Mouse (Mus musculus): ENCODE results near the gene Rpl9-ps1.

The Rpl9-ps1 gene

GRCm38 (mm10) chr11:83645521-83645920, at the start of gene Rpl9-ps1:
Gene Rpl9-ps1, minus strand, starts transcription at chr11:83645621.
- no peak for DNase-seq

DNA sequence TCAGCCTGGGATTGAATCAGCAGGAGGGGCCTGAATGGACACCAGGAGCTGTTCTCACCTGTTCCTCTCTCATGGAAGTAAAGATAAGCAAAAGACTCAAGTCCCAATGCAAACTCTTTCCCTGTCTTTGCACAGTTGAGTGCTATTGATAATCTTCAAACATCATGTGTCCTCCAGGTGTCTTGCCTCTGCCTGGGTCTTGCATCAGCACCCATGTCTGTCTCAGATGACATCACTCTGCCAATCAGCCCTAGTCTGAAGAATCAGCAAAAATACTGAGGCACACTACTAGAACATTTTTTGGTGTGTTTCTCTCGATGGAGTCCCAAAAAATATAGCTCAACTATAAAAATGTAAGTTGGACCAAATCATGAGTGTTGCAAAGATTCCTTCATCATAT, 46.6 kb upstream of the Rpl9-ps1 start:
- DNase-seq = no peak

DNA sequence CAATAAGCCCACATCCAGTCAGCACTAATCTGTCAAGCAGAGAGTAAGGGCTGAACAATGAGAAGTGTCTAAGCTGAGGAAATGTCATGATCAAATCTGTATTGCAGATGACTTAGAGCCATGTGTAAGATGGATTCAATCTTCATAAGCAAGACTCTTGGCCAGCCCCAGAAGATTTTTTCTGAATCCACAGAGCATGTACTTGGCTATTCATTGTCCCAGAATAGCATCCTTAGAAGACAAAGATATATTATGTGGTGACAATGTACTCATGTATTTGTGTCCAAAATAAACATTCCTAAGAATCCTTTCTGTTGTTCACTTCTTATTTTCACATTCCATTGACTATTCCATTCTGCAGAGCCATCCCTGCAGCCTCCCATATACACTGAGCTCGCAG, 44.5 kb upstream of the Rpl9-ps1 start:
- DNase-seq = no peak

- DNase-seq = no peak
Observed at GRCm38 (mm10) chr11:83675665-83676064, 30.2 kb upstream of the Rpl9-ps1 start.

- no peak for DNase-seq
Observed at GRCm38 (mm10) chr11:83671743-83672142, 26.3 kb upstream of the Rpl9-ps1 start.

- no peak for DNase-seq
Observed at GRCm38 (mm10) chr11:83663532-83663931, 18.1 kb upstream of the Rpl9-ps1 start.

GRCm38 (mm10) chr11:83662204-83662603, 16.8 kb upstream of the Rpl9-ps1 start, which contains the start of gene Ccl4:
Gene Ccl4, plus strand, starts transcription at chr11:83662584.
- DNase-seq = no peak

GRCm38 (mm10) chr11:83658797-83659196, 13.4 kb upstream of the Rpl9-ps1 start:
- no peak for DNase-seq

GRCm38 (mm10) chr11:83657508-83657907, 12.1 kb upstream of the Rpl9-ps1 start:
- no peak for DNase-seq

- no peak for DNase-seq
Observed at GRCm38 (mm10) chr11:83654606-83655005, 9.2 kb upstream of the Rpl9-ps1 start.

DNA sequence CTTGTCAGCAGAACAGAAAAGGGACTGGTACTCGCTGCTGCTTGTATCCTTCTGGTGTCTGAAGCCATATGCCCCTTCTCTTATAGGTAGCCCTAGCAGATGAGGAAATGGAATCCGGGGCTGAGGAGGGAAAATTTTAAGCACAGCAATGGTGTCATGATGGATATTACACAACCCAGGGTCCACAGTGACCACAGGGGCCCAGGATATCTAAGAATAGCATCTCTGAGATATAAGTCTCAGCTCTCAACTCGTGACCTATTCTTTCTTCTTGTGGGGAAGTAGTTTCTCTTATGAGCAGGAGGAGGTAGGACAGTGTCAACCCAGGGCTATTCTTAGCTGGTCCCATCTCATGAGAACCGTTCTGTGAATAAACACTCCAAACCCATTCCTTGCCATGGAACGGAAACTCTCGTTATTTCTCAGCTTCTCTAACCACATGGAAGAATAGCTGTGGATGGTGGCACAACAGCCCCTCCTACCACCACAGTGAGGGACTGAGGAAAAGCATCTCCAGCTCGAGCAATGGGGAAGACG, 4.0 kb upstream of the Rpl9-ps1 start, which contains the start of gene Ccl3:
Gene Ccl3, minus strand, starts transcription at position 51 of the 537 bp plus-strand sequence.
- no peak for DNase-seq

DNA sequence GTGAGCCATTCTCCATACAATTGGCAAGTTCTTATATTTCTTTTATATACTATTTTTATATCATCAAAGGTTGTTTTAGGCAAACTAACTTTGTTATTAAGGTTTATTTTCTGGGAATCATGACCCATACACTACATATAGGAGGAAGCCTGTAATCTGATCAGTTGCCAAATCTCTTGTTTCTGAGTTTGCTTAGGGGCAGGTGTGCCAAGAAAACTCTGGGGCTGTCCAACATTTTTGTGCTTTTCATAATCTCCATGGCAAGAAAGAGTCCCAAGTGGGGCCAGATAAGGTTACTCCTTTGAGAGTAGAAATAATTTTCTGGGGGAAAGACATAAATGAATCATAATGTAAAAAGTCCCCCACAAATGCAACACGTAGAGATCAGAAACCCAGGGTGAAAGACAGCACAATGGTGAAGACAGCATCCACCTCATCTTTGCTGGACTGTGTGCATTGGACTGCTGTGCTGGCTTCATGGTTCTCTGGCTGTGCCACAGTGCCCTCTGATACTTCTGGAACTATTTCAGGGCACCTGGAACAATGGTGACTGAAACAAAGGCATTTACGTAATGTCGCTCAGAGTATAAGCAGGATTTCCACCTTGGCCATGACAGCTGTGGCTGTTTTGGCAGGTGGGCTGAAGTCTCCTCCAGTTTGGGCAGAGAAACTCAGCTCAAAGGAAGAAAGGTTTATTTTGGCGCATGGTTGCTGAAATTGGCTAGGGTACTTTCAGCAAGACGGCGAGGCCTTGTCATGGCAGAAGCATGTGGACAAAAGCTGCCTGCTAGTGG, 1.1 kb upstream of the Rpl9-ps1 start:
- DNase-seq = no peak

DNA sequence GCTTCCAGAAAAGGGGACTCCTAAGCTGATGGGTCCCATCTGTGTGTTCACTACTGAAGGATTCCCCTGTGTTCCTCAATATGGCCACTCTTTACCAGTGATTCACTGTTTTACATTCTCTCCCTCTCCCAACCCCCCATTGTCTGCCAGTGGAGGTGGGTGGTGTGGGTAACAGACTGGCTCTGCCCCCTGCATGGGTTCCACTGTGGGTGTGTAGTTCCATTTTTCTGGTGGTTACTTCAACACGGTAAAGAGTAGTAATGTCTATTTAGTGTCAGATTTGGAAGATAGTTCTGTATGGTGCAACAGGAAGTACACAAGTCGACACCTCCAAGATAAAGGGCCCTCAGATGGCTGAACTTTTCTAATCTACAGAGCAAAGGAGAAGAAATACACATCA, 4.2 kb downstream of the Rpl9-ps1 start:
- no peak for DNase-seq

DNA sequence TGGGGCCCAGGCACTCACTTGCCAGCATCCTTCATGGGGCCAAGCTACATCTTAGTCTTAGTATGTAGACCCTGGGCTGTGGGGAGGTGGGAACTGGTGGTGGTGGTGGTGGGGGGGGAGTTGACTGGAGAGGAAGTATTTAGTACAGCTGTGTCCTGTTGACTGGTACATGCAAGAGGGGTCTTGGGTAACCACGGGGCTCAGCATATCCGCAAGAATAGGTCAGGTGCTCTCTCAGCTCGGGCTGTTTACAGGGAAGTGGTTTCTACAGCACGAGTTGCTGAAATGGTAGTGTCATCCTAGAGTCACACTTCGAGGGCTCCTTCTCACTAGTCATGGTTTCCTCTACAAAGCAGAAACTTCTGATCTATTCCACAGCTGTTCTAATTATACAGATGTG, 5.3 kb downstream of the Rpl9-ps1 start:
- no peak for DNase-seq

- DNase-seq = no peak
Observed at GRCm38 (mm10) chr11:83639533-83639932, 5.9 kb downstream of the Rpl9-ps1 start.

DNA sequence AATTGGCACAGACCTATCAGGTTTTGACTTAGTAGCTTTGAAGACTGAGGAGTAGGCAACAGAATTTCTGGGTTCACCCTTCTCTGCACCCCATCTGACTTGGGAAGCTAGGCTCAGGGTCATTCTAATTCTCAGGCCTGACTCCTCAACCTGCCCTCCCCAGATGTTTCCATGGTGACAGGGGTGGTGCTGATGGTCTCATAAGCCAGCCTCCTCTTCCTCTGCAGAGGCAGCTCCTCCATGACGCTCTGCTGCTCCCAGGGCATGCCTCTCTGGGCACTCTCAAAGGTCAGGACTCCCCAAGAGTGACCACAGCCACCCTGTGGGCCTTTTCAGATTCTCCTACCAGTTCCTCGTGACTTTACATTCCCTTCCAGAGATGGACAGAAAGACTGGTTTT, 6.5 kb downstream of the Rpl9-ps1 start:
- no peak for DNase-seq

DNA sequence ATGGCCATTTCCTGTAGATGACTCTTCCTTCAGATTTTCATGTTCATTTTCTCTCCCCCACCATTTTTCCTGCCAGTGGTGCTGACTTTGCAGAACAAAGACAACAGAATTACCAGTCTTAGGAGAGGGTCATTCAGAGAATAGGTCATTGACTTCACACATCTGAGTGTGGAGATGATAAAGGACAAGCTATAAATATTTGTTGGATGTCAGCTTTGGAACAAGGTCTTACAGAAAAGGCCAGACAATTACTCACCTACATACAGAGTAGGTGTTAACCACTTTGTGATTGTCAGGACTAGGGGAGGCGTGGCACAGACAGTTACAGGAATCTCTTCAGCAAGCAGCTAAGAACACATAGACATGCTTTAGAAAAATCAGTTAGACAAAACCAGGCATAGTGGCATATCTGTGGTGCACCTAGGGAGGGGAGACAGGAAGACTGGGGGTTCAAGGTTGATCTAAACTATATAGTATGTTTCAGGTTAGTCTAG, 8.6 kb downstream of the Rpl9-ps1 start:
- DNase-seq = no peak

DNA sequence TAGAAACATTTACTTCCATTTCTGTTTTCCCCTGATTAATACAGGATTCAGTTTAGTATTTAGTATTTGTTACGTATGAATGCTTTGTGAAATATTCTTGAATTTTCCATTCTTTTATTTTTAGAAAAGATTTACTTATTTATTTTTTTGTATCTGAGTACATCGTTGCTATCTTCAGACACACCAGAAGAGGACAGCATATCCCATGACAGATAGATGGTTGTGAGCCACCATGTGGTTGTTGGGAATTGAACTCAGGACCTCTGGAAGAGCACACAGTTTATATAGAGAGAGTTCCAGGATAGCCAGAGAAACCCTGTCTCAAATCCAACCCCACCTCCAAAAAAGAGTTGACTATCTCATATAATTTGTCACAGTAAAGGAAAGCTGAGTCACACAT, 10.5 kb downstream of the Rpl9-ps1 start:
- DNase-seq = no peak

DNA sequence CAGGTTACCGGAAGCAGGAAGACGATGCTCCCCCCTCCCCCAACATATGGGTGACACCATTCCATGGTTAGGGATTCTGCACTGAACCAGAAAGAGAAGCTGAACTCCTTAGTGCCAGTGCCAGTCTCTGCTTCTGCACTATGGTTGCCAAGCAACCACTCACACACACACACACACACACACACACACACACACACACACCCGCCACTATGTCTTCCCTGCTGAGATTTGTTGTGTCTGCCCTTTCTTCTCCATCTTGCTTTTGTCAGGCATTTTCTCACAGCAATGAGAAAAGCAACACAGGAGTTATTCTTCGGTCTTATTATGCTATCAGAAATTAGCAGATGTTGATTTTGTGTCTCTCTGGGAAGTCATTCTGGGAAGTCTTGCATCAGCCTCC, 11.0 kb downstream of the Rpl9-ps1 start:
- peak; percentile 16 for DNase-seq

- no peak for DNase-seq
Observed at GRCm38 (mm10) chr11:83632744-83633143, 12.7 kb downstream of the Rpl9-ps1 start.

DNA sequence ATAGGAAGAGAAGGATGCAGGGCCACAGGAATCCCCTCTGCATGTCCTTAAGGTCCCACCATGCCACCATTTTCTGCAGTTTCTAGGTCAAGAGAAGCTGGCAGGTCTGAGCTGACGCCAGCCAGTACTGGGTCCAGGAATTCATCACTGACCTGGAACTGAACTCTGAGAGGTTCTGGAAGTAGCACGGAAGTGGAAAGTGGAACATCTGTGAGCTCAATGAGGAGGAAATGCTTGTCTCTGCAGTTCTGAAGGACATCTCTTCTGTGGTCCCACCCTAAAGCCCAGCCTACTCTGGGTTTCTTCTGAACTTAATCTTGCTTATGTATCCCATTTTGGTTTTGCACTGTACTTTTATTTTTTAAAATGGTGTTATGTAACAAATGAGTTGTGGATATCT, 14.4 kb downstream of the Rpl9-ps1 start:
- DNase-seq = no peak

DNA sequence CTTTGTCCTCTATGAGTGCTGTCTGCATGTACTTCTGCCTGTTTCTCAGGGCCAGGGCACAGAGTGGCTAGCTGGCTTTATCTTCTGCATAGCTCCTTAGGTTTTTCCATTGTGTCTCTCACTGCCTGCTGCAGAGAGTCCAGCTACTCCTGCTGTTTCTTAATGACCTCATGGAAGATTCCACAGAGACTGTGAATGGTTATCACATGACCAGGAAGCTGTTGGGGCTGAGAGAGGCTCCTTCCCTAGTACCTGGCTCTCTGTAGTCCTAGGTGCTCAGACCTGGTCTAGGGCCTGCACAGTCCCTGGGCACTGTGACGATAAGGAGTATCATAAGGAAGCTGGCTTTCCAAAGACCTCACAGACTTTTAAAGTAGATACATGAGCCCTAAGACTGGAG, 14.8 kb downstream of the Rpl9-ps1 start:
- no peak for DNase-seq

DNA sequence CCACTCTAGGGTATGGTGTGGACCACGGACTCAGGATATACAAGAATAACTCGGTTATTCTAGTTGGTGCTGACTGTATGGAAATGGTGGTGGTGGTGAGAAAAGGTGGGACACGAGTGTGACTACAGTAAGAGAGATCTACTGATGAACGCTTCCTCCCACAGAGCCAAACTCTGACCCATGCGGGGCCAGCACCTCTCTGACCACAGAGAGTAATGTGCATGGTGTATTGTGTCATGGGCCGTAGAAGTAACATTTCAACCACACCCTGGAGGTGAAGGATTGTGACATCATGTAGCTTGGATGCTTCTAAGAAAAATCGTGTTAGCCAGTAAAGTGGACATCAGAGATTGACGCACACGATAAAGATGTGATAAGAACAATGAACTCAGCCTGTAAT, 16.6 kb downstream of the Rpl9-ps1 start:
- DNase-seq = no peak

- DNase-seq = no peak
Observed at GRCm38 (mm10) chr11:83623586-83623985, 21.8 kb downstream of the Rpl9-ps1 start.

DNA sequence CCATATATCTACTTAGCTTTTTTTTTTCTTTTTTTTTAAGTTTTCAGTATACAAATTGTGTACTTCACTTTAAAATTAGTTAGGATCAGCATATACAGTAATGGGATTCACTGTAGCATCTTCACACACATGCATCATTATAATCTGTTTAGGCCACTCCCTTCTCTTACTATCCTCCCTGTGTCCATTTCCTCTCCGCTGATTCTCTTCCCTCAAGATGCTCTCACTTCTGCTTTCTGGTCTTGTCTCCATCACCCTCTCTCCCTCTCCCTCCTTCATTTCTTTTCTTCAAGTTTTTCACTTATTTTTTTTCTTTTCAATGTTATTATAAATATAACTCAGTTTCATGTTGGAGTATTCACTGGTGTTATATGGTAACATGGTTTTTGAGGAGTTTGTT, 26.4 kb downstream of the Rpl9-ps1 start:
- no peak for DNase-seq
